Mouse (Mus musculus) G1E (cell line): Measurements from ENCODE around the gene Grb2.

ENCODE experiments used
- CTCF ChIP-seq: IDR thresholded peaks from 2 replicates; pipeline ENCODE4 v1.5.1; 2012; ENCODE audit warnings: low read depth, low read length, inconsistent platforms, mixed read lengths
- GATA2 ChIP-seq: IDR thresholded peaks from 2 replicates; pipeline ENCODE4 v1.6.1; 2012; ENCODE audit warnings: low read depth, low read length, inconsistent platforms, borderline replicate concordance

DNA sequence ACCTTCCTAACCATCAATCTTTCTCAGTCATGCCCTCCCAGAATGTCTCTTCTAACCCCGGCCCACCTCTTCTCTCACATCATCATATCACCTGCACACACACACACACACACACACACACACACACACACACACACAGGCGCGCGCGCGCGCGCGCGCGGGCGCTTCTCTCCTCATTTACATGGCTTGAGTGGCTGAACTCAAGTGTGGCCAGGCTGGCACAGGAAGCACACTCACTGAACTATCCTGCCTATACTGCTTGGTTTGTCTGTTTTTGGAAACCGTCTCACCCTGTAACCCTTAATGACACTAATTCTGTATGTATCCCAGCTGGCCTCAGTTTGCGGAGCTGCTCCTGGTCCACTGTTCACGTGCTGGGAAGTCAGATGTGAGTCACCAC, 107.7 kb downstream of the Grb2 start:
- TF ChIP-seq CTCF (no peak), GATA2 (no peak)
